Mouse (Mus musculus): Measurements from ENCODE around the gene Slc22a18.

DNA sequence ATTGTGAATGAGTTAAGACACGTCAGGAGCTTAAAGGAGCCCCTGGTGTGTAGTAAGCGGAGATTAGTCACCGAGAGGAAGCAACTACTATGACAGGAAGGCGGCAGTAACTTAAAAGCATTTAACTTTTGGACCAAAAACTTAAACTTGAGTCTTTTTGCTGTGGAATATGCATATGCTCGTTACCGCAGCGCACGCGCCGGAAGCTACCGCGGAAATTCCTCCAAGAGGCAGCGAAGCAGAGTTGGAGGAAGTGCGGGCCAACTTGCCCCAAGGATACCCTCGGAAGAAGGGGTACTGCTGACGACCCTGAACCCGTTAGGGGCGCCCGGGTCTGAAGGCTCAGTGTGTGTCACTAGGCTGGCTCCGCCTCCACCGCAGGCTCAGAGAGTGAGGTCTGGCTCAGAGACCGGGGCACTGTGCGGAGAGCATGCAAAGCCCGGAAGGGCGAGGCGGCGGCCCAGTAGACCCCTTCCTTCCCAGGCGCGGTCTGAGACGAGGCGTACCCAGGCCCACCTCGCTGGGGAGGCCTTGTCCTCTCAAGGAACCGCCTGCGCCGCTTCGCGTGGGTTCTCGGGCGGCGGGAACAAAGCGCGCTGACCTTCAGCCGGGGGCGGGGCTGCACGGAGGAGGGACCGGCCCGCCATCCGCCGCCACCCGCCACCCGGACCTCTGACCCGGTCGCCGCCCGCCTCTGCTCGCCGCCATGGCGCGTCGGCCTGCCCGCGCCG is 74.9 kb downstream of the Slc22a18 start:
- TF ChIP-seq CTCF (IDR thresholded peaks at IDR 0.05; ENCODE audit: low read depth, low read length) (no peak), POLR2A (IDR thresholded peaks at IDR 0.05; ENCODE audit: extremely low read depth, insufficient read depth, low read length) (peak; percentile 23; the same call in 1 of the 2 replicates)

Data from liver, adult 2 months (tissue).